In the genomic region with DNA sequence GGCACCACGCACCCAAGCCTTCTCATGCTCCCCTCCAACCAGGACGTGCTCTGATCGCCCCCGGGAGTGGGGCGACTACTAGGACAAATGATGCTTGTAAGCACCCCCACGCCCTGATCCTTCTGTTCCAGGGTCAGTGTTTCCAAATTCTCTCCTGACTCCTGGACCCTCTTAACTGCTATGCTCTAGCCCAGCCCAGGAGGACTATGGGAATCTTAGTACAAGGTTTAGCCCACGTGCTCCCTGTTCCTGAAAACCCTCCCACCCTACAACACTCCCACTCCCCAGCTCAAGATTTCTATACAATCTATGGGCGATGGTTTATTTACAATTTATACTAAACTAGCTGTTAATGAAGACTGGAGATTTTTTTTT, we compare ENCODE assay signal across 9 mouse cellular contexts. TPM values are rescaled to one million over a fixed set of nuclear protein-coding genes. Genes with fewer than 3 reads are reported as not detected.
DNase-seq lines count a peak whose midpoint lies in the region; ATAC-seq and TF ChIP-seq lines count a peak whose summit lies in the region.
"Had no signal": no experiment of that assay in that cellular context is flagged by ENCODE, and none has a peak within 500 bp of the region (broad histone marks: within the 10 kb centered on the region; RNA-seq: fewer than 3 reads in every experiment).

No protein-coding gene starts in this region.

- no peak for TF ChIP-seq EP300 in MEL (IDR thresholded peaks at IDR 0.05; ENCODE audit: low read depth in 1 of 2, low read length in 2 of 2)

- H3K27ac ChIP-seq in heart, embryonic 13.5 days (replicated peaks) = no peak overlapping the region
- peak overlapping the region; percentile 17; the same call in 1 of the 2 replicates for H3K27ac ChIP-seq in MEL (ENCODE audit: control insufficient read depth, low read depth, low read length)
- peak overlapping the region; percentile 98; the same call in 1 of the 2 replicates for H3K27ac ChIP-seq in hindbrain, embryonic 13.5 days
- no peak overlapping the region for H3K27ac ChIP-seq in midbrain, embryonic 11.5 days (ENCODE audit: low read depth, low read length)

- H3K27me3 ChIP-seq in heart, embryonic 13.5 days (replicated peaks) = no peaks in the 10 kb centered on the region
- no peaks in the 10 kb centered on the region for H3K27me3 ChIP-seq in MEL (ENCODE audit: control insufficient read depth in 1 of 2, insufficient read depth in 2 of 2, low read length in 2 of 2)
- H3K27me3 ChIP-seq in hindbrain, embryonic 13.5 days = no peaks in the 10 kb centered on the region
- H3K27me3 ChIP-seq in midbrain, embryonic 11.5 days (ENCODE audit: control insufficient read depth, insufficient read depth, low read length) = no peaks in the 10 kb centered on the region

- 15% methylated on average over 8 of the region's 8 CpGs for WGBS in heart, embryonic 13.5 days
- WGBS in hindbrain, embryonic 13.5 days = 12% methylated on average over 8 of the region's 8 CpGs
- 13% methylated on average over 8 of the region's 8 CpGs for WGBS in midbrain, embryonic 11.5 days

- peak overlapping the region; percentile 96 for H3K9ac ChIP-seq in heart, embryonic 13.5 days
- H3K9ac ChIP-seq in MEL (ENCODE audit: control insufficient read depth, low read depth, low read length, poor library complexity, severe bottlenecking) = peak overlapping the region; percentile 48
- H3K9ac ChIP-seq in hindbrain, embryonic 13.5 days = 0 out of 2 replicates have a peak overlapping the region, but pooled peaks have one; percentile 26
- no peak overlapping the region; the same call in 1 of the 2 replicates for H3K9ac ChIP-seq in midbrain, embryonic 11.5 days (ENCODE audit: low read length)

- H3K79me2 ChIP-seq in MEL (ENCODE audit: control insufficient read depth, insufficient read depth, low read length, poor library complexity) = peaks cover 41% of the 10 kb centered on the region

- H3K4me1 ChIP-seq in heart, embryonic 13.5 days = peaks cover 18% of the 10 kb centered on the region
- H3K4me1 ChIP-seq in MEL (ENCODE audit: control insufficient read depth in 1 of 2, insufficient read depth in 2 of 2, low read length in 2 of 2) = peaks cover 0 to 10% of the 10 kb centered on the region in 2 experiments; a peak in 1 of 4 replicates
- H3K4me1 ChIP-seq in hindbrain, embryonic 13.5 days (replicated peaks) = peaks cover 39% of the 10 kb centered on the region
- H3K4me1 ChIP-seq in midbrain, embryonic 11.5 days (ENCODE audit: control insufficient read depth, insufficient read depth, low read length) = peaks cover 7% of the 10 kb centered on the region

- no peak for TF ChIP-seq CTCF in MEL (IDR thresholded peaks at IDR 0.05 in 2 of 3, conservative IDR thresholded peaks at IDR 0.05 in 1 of 3; ENCODE audit: control insufficient read depth in 1 of 3, insufficient read depth in 1 of 3, low read depth in 2 of 3, low read length in 3 of 3, poor library complexity in 1 of 3, severe bottlenecking in 1 of 3)

- peaks cover 80% of the 10 kb centered on the region for H3K36me3 ChIP-seq in heart, embryonic 13.5 days
- peaks cover 12 to 18% of the 10 kb centered on the region in 2 experiments for H3K36me3 ChIP-seq in MEL (ENCODE audit: control insufficient read depth in 1 of 2, insufficient read depth in 2 of 2, low read length in 2 of 2)
- H3K36me3 ChIP-seq in hindbrain, embryonic 13.5 days = peaks cover 71% of the 10 kb centered on the region
- peaks cover 21% of the 10 kb centered on the region for H3K36me3 ChIP-seq in midbrain, embryonic 11.5 days (ENCODE audit: control insufficient read depth, insufficient read depth, low read length)

- no peak for DNase-seq in heart, adult 9 months (ENCODE audit: low spot score in 2 of 2)
- DNase-seq in MEL (ENCODE audit: low read depth, low spot score) = no peak
- no peak for DNase-seq in midbrain, embryonic 11.5 days (ENCODE audit: low spot score, missing footprints)
- DNase-seq in layer of hippocampus, postnatal 10 days (ENCODE audit: low spot score in 2 of 2) = no peak
- DNase-seq in ovary, postnatal 14 days (ENCODE audit: low spot score) = no peak
- no peak for DNase-seq in kidney, adult 11 months

- TF ChIP-seq POLR2A in MEL (IDR thresholded peaks at IDR 0.05; ENCODE audit: control insufficient read depth in 1 of 2, insufficient read depth in 1 of 2, low read depth in 1 of 2, low read length in 2 of 2, poor library complexity in 1 of 2) = no peak; a peak in 1 of 4 replicates

- H3K4me3 ChIP-seq in heart, embryonic 13.5 days = peak overlapping the region; percentile 90
- no peak overlapping the region for H3K4me3 ChIP-seq in MEL (ENCODE audit: control insufficient read depth in 1 of 2, insufficient read depth in 1 of 2, low read depth in 2 of 2, low read length in 2 of 2)
- peak overlapping the region; percentile 86 for H3K4me3 ChIP-seq in hindbrain, embryonic 13.5 days
- peak overlapping the region; percentile 89 for H3K4me3 ChIP-seq in midbrain, embryonic 11.5 days (ENCODE audit: low read depth, low read length)

- no peaks in the 10 kb centered on the region for H3K9me3 ChIP-seq in heart, embryonic 13.5 days
- H3K9me3 ChIP-seq in MEL (replicated peaks; ENCODE audit: insufficient read depth, low read length) = no peaks in the 10 kb centered on the region
- H3K9me3 ChIP-seq in hindbrain, embryonic 13.5 days = no peaks in the 10 kb centered on the region
- no peaks in the 10 kb centered on the region for H3K9me3 ChIP-seq in midbrain, embryonic 11.5 days (ENCODE audit: control insufficient read depth, low read length)

- peak overlapping the region; percentile 80 for H3K4me2 ChIP-seq in heart, embryonic 13.5 days
- peak overlapping the region; percentile 86 for H3K4me2 ChIP-seq in hindbrain, embryonic 13.5 days
- peak overlapping the region; percentile 89; the same call in 1 of the 2 replicates for H3K4me2 ChIP-seq in midbrain, embryonic 11.5 days

- no peak for TF ChIP-seq RAD21 in MEL (IDR thresholded peaks at IDR 0.05; ENCODE audit: low read depth, low read length)

- no peak for ATAC-seq in heart, embryonic 13.5 days (ENCODE audit: extremely low read depth, insufficient number of reproducible peaks, low FRiP score, low TSS enrichment)
- no peak; the same call in 1 of the 2 replicates for ATAC-seq in hindbrain, embryonic 13.5 days (ENCODE audit: low FRiP score)
- ATAC-seq in midbrain, embryonic 11.5 days (ENCODE audit: low FRiP score) = peak; percentile 58

TF ChIP-seq in MEL, 35 proteins besides CTCF, POLR2A, EP300 and RAD21:
- TF ChIP-seq NRF1 (IDR thresholded peaks at IDR 0.05; ENCODE audit: insufficient read depth, low read depth, low read length, poor library complexity, severe bottlenecking) = no peak

RNA-seq across cellular contexts. Expression of gene E130309D02Rik, which starts 0.3 kb away (rescaled TPM):
- polyA plus RNA-seq in heart, embryonic 13.5 days (2015; fragmentation: Nextera tagmentation; extraction: Ambion mirVana) = 22.6 and 22.7 TPM in 2 replicates
- 51.4 and 59.3 TPM in 2 replicates for total RNA-seq in MEL (2012; rRNA removed)
- 10 to 100 TPM in 1 of 2 experiments, not detected in 1; 92.4 TPM for polyA plus RNA-seq in MEL (2012; ENCODE audit: insufficient read depth in 1 of 2, insufficient read length in 2 of 2, low read depth in 1 of 2, low replicate concordance in 2 of 2, missing spikeins in 1 of 2)
- polyA plus RNA-seq in hindbrain, embryonic 13.5 days (2015; fragmentation: Nextera tagmentation; extraction: Ambion mirVana) = 34.8 and 36.2 TPM in 2 replicates
- 41.5 and 46.6 TPM in 2 replicates for polyA plus RNA-seq in midbrain, embryonic 11.5 days (2014; fragmentation: Nextera tagmentation; extraction: Ambion mirVana)
- 10 to 100 TPM; 22.5 to 22.8 TPM for total RNA-seq in layer of hippocampus, postnatal 10 days (2021)

RNA-seq across cellular contexts. Expression of gene Zdhhc4, which starts 13.6 kb away (rescaled TPM):
- polyA plus RNA-seq in heart, embryonic 13.5 days (2015; fragmentation: Nextera tagmentation; extraction: Ambion mirVana) = 50.5 and 57.1 TPM in 2 replicates
- total RNA-seq in MEL (2012; rRNA removed) = 16.2 and 17.6 TPM in 2 replicates
- polyA plus RNA-seq in MEL (2012; ENCODE audit: insufficient read depth in 1 of 2, insufficient read length in 2 of 2, low read depth in 1 of 2, low replicate concordance in 2 of 2, missing spikeins in 1 of 2) = 10 to 100 TPM in 1 of 2 experiments, not detected in 1; 62.1 TPM
- 75.4 and 82.7 TPM in 2 replicates for polyA plus RNA-seq in hindbrain, embryonic 13.5 days (2015; fragmentation: Nextera tagmentation; extraction: Ambion mirVana)
- 68.1 and 73.7 TPM in 2 replicates for polyA plus RNA-seq in midbrain, embryonic 11.5 days (2014; fragmentation: Nextera tagmentation; extraction: Ambion mirVana)
- 10 to 100 TPM; 48.0 to 51.5 TPM for total RNA-seq in layer of hippocampus, postnatal 10 days (2021)

RNA-seq across cellular contexts. Expression of gene Zfp853, which starts 22.1 kb away (rescaled TPM):
- 0.05 TPM in 1 of 2 replicates, not detected in the other for polyA plus RNA-seq in heart, embryonic 13.5 days (2015; fragmentation: Nextera tagmentation; extraction: Ambion mirVana)
- 0.08 TPM in 1 of 2 replicates, not detected in the other for total RNA-seq in MEL (2012; rRNA removed)
- under 1 TPM in 1 of 2 experiments, not detected in 1; 0.14 TPM for polyA plus RNA-seq in MEL (2012; ENCODE audit: insufficient read depth in 1 of 2, insufficient read length in 2 of 2, low read depth in 1 of 2, low replicate concordance in 2 of 2, missing spikeins in 1 of 2)
- polyA plus RNA-seq in hindbrain, embryonic 13.5 days (2015; fragmentation: Nextera tagmentation; extraction: Ambion mirVana) = 0.18 TPM in 1 of 2 replicates, not detected in the other
- polyA plus RNA-seq in midbrain, embryonic 11.5 days (2014; fragmentation: Nextera tagmentation; extraction: Ambion mirVana) = 0.08 TPM in 1 of 2 replicates, not detected in the other
- 1 to 10 TPM; 9.4 to 9.9 TPM for total RNA-seq in layer of hippocampus, postnatal 10 days (2021)

RNA-seq across cellular contexts. Expression of gene Grid2ip, which starts 41.6 kb away (rescaled TPM):
- 0.14 TPM in 1 of 2 replicates, not detected in the other for polyA plus RNA-seq in heart, embryonic 13.5 days (2015; fragmentation: Nextera tagmentation; extraction: Ambion mirVana)
- total RNA-seq in MEL (2012; rRNA removed) = 0.03 TPM in 1 of 2 replicates, not detected in the other
- polyA plus RNA-seq in MEL (2012; ENCODE audit: insufficient read depth in 1 of 2, insufficient read length in 2 of 2, low read depth in 1 of 2, low replicate concordance in 2 of 2, missing spikeins in 1 of 2) = not detected
- 0.45 and 0.47 TPM in 2 replicates for polyA plus RNA-seq in hindbrain, embryonic 13.5 days (2015; fragmentation: Nextera tagmentation; extraction: Ambion mirVana)
- 0.12 and 0.34 TPM in 2 replicates for polyA plus RNA-seq in midbrain, embryonic 11.5 days (2014; fragmentation: Nextera tagmentation; extraction: Ambion mirVana)
- total RNA-seq in layer of hippocampus, postnatal 10 days (2021) = 1 to 10 TPM; 3.4 to 4.9 TPM
- polyA plus RNA-seq: spleen, adult 2 months had no signal

RNA-seq across cellular contexts. Expression of gene Zfp316, which starts 45.7 kb away (rescaled TPM):
- polyA plus RNA-seq in heart, embryonic 13.5 days (2015; fragmentation: Nextera tagmentation; extraction: Ambion mirVana) = 1.5 and 1.8 TPM in 2 replicates
- total RNA-seq in MEL (2012; rRNA removed) = 3.1 and 4.8 TPM in 2 replicates
- 1 to 10 TPM in 1 of 2 experiments, not detected in 1; 4.3 TPM for polyA plus RNA-seq in MEL (2012; ENCODE audit: insufficient read depth in 1 of 2, insufficient read length in 2 of 2, low read depth in 1 of 2, low replicate concordance in 2 of 2, missing spikeins in 1 of 2)
- polyA plus RNA-seq in hindbrain, embryonic 13.5 days (2015; fragmentation: Nextera tagmentation; extraction: Ambion mirVana) = 9.0 and 9.4 TPM in 2 replicates
- polyA plus RNA-seq in midbrain, embryonic 11.5 days (2014; fragmentation: Nextera tagmentation; extraction: Ambion mirVana) = 4.3 and 4.5 TPM in 2 replicates
- 10 to 100 TPM; 21.8 to 24.4 TPM for total RNA-seq in layer of hippocampus, postnatal 10 days (2021)

Comparison
In these comparisons a context has a peak if more than half of its experiments do, and no peak if none do; other contexts are left out.
1. H3K27ac ChIP-seq: peak in MEL (single experiment) and hindbrain, embryonic 13.5 days (single experiment); none in heart, embryonic 13.5 days (single experiment) and midbrain, embryonic 11.5 days (single experiment).
2. H3K4me3 ChIP-seq: peak in heart, embryonic 13.5 days (single experiment), hindbrain, embryonic 13.5 days (single experiment) and midbrain, embryonic 11.5 days (single experiment); none in MEL (0 of 2).
3. Peak in every context shown above with its lines, with median percentiles within 50 percentile points of each other: H3K4me2 ChIP-seq.